Mouse (Mus musculus): ENCODE measurements at regions not wholly inside any gene's neighbourhood (a gene's known extent, or its start where the extent isn't known, plus 50 kb on each side); places are given as distances from the start of the nearest gene placed in this dataset.

GRCm38 (mm10) chr2:9141411-9141810, 739.6 kb upstream of the 4930412O13Rik start:
- no peaks in the 10 kb centered on the region for H3K27me3 ChIP-seq (ENCODE audit: control insufficient read depth, insufficient read depth, low read length)
- no peak overlapping the region for H3K27ac ChIP-seq (replicated peaks)
- ATAC-seq (ENCODE audit: low FRiP score, low TSS enrichment) (no peak), DNase-seq (ENCODE audit: low spot score) (no peak)
- TF ChIP-seq EP300 (optimal IDR thresholded peaks at IDR 0.05) (no peak), CTCF (IDR thresholded peaks at IDR 0.05; ENCODE audit: low read depth) (no peak)
- H3K9me3 ChIP-seq (ENCODE audit: control insufficient read depth, low read length): no peaks in the 10 kb centered on the region
- H3K4me3 ChIP-seq (ENCODE audit: low read depth, low read length): no peak overlapping the region
- no peaks in the 10 kb centered on the region for H3K4me1 ChIP-seq (replicated peaks; ENCODE audit: control insufficient read depth, insufficient read depth)
- H3K9ac ChIP-seq (ENCODE audit: low read length): no peak overlapping the region
- no peaks in the 10 kb centered on the region for H3K36me3 ChIP-seq (ENCODE audit: control insufficient read depth, insufficient read depth, low read length)
- WGBS: 69% methylated on average over 1 of the region's 1 CpGs
- no peak overlapping the region for H3K4me2 ChIP-seq (replicated peaks; ENCODE audit: low read depth)

GRCm38 (mm10) chr2:9155604-9156003, 725.4 kb upstream of the 4930412O13Rik start:
- WGBS: 94% methylated on average over 5 of the region's 5 CpGs
- TF ChIP-seq CTCF (IDR thresholded peaks at IDR 0.05; ENCODE audit: low read depth): no peak
- TF ChIP-seq EP300 (optimal IDR thresholded peaks at IDR 0.05): no peak
- H3K36me3 ChIP-seq (ENCODE audit: control insufficient read depth, insufficient read depth, low read length): no peaks in the 10 kb centered on the region
- no peak for ATAC-seq (ENCODE audit: low FRiP score, low TSS enrichment)
- H3K9ac ChIP-seq (ENCODE audit: low read length): no peak overlapping the region
- H3K4me3 ChIP-seq (ENCODE audit: low read depth, low read length): no peak overlapping the region
- H3K4me2 ChIP-seq (replicated peaks; ENCODE audit: low read depth): no peak overlapping the region
- H3K27ac ChIP-seq (replicated peaks): no peak overlapping the region
- no peaks in the 10 kb centered on the region for H3K27me3 ChIP-seq (ENCODE audit: control insufficient read depth, insufficient read depth, low read length)
- no peak for DNase-seq (ENCODE audit: low spot score)
- H3K9me3 ChIP-seq (ENCODE audit: control insufficient read depth, low read length): no peaks in the 10 kb centered on the region
- H3K4me1 ChIP-seq (replicated peaks; ENCODE audit: control insufficient read depth, insufficient read depth): no peaks in the 10 kb centered on the region

- ATAC-seq (ENCODE audit: low FRiP score, low TSS enrichment): no peak
- Histone ChIP-seq H3K9ac (ENCODE audit: low read length) (no peak overlapping the region), H3K36me3 (ENCODE audit: control insufficient read depth, insufficient read depth, low read length) (no peaks in the 10 kb centered on the region), H3K27ac (replicated peaks) (no peak overlapping the region), H3K4me3 (ENCODE audit: low read depth, low read length) (no peak overlapping the region), H3K27me3 (ENCODE audit: control insufficient read depth, insufficient read depth, low read length) (no peaks in the 10 kb centered on the region), H3K4me2 (replicated peaks; ENCODE audit: low read depth) (no peak overlapping the region), H3K9me3 (ENCODE audit: control insufficient read depth, low read length) (no peaks in the 10 kb centered on the region), H3K4me1 (replicated peaks; ENCODE audit: control insufficient read depth, insufficient read depth) (no peaks in the 10 kb centered on the region)
- no peak for DNase-seq (ENCODE audit: low spot score)
- no peak for TF ChIP-seq EP300 (optimal IDR thresholded peaks at IDR 0.05)
- no peak for TF ChIP-seq CTCF (IDR thresholded peaks at IDR 0.05; ENCODE audit: low read depth)
Observed at GRCm38 (mm10) chr2:9160181-9160580, 720.9 kb upstream of the 4930412O13Rik start.

GRCm38 (mm10) chr2:9163819-9164560, 717.1 kb upstream of the 4930412O13Rik start:
- DNase-seq (ENCODE audit: low spot score): no peak
- TF ChIP-seq CTCF (IDR thresholded peaks at IDR 0.05; ENCODE audit: low read depth) (no peak), EP300 (optimal IDR thresholded peaks at IDR 0.05) (no peak)
- Histone ChIP-seq H3K27me3 (ENCODE audit: control insufficient read depth, insufficient read depth, low read length) (no peaks in the 10 kb centered on the region), H3K4me1 (replicated peaks; ENCODE audit: control insufficient read depth, insufficient read depth) (no peaks in the 10 kb centered on the region), H3K9me3 (ENCODE audit: control insufficient read depth, low read length) (no peaks in the 10 kb centered on the region), H3K36me3 (ENCODE audit: control insufficient read depth, insufficient read depth, low read length) (no peaks in the 10 kb centered on the region), H3K9ac (ENCODE audit: low read length) (no peak overlapping the region), H3K4me3 (ENCODE audit: low read depth, low read length) (no peak overlapping the region), H3K27ac (replicated peaks) (no peak overlapping the region), H3K4me2 (replicated peaks; ENCODE audit: low read depth) (no peak overlapping the region)
- 73% methylated on average over 5 of the region's 5 CpGs for WGBS
- ATAC-seq (ENCODE audit: low FRiP score, low TSS enrichment): no peak

GRCm38 (mm10) chr2:9182127-9182526, 698.9 kb upstream of the 4930412O13Rik start:
- no peak overlapping the region for H3K27ac ChIP-seq (replicated peaks)
- H3K4me1 ChIP-seq (replicated peaks; ENCODE audit: control insufficient read depth, insufficient read depth): no peaks in the 10 kb centered on the region
- H3K4me3 ChIP-seq (ENCODE audit: low read depth, low read length): no peak overlapping the region
- no peak overlapping the region for H3K4me2 ChIP-seq (replicated peaks; ENCODE audit: low read depth)
- H3K36me3 ChIP-seq (ENCODE audit: control insufficient read depth, insufficient read depth, low read length): no peaks in the 10 kb centered on the region
- WGBS: 54% methylated on average over 5 of the region's 5 CpGs
- DNase-seq (ENCODE audit: low spot score): no peak
- ATAC-seq (ENCODE audit: low FRiP score, low TSS enrichment): no peak
- no peaks in the 10 kb centered on the region for H3K27me3 ChIP-seq (ENCODE audit: control insufficient read depth, insufficient read depth, low read length)
- TF ChIP-seq CTCF (IDR thresholded peaks at IDR 0.05; ENCODE audit: low read depth) (no peak), EP300 (optimal IDR thresholded peaks at IDR 0.05) (no peak)
- H3K9ac ChIP-seq (ENCODE audit: low read length): no peak overlapping the region
- H3K9me3 ChIP-seq (ENCODE audit: control insufficient read depth, low read length): no peaks in the 10 kb centered on the region

GRCm38 (mm10) chr2:9184243-9184642, 696.8 kb upstream of the 4930412O13Rik start:
- no peak for ATAC-seq (ENCODE audit: low FRiP score, low TSS enrichment)
- H3K27me3 ChIP-seq (ENCODE audit: control insufficient read depth, insufficient read depth, low read length): no peaks in the 10 kb centered on the region
- TF ChIP-seq CTCF (IDR thresholded peaks at IDR 0.05; ENCODE audit: low read depth) (no peak), EP300 (optimal IDR thresholded peaks at IDR 0.05) (no peak)

More at GRCm38 (mm10) chr2:9184243-9184642, 696.8 kb upstream of the 4930412O13Rik start:
- Histone ChIP-seq H3K36me3 (ENCODE audit: control insufficient read depth, insufficient read depth, low read length) (no peaks in the 10 kb centered on the region), H3K4me3 (ENCODE audit: low read depth, low read length) (no peak overlapping the region), H3K9ac (ENCODE audit: low read length) (no peak overlapping the region), H3K4me2 (replicated peaks; ENCODE audit: low read depth) (no peak overlapping the region), H3K9me3 (ENCODE audit: control insufficient read depth, low read length) (no peaks in the 10 kb centered on the region), H3K27ac (replicated peaks) (no peak overlapping the region), H3K4me1 (replicated peaks; ENCODE audit: control insufficient read depth, insufficient read depth) (no peaks in the 10 kb centered on the region)
- 89% methylated on average over 4 of the region's 4 CpGs for WGBS
- DNase-seq (ENCODE audit: low spot score): no peak

Measured in stomach, postnatal 0 days (tissue).